Mouse (Mus musculus) lung, postnatal 14 days (tissue): ENCODE data around the gene Eef1akmt4.
A peak's percentile ranks its signal among the peaks of the same experiment; 100 is the strongest.
"Not testable (repeated sequence)": the region's sequence is repeated elsewhere in the genome, so short reads cannot be mapped to it uniquely, and the experiment has no call there.

ENCODE experiments used
- DNase-seq: peaks from one replicate; pipeline ENCODE4 v3.0.0; 2021

Eef1akmt4 gene

GRCm38 (mm10) chr16:20628871-20629391, 17.5 kb downstream of the Eef1akmt4 start:
- DNase-seq: no peak

- peak; percentile 4 for DNase-seq
Measured at GRCm38 (mm10) chr16:20629731-20630634, 18.6 kb downstream of the Eef1akmt4 start, which contains the start of gene Ece2. Gene Ece2, plus strand, starts transcription at chr16:20629828.

- no peak for DNase-seq
Measured at GRCm38 (mm10) chr16:20637410-20637809, 26.0 kb downstream of the Eef1akmt4 start.

- DNase-seq: no peak
Measured at GRCm38 (mm10) chr16:20638367-20638766, 27.0 kb downstream of the Eef1akmt4 start.

GRCm38 (mm10) chr16:20642161-20642560, 30.8 kb downstream of the Eef1akmt4 start:
- peak; percentile 78 for DNase-seq

GRCm38 (mm10) chr16:20643911-20644310, 32.5 kb downstream of the Eef1akmt4 start:
- DNase-seq: no peak

GRCm38 (mm10) chr16:20651076-20651946, 39.9 kb downstream of the Eef1akmt4 start, which contains the start of gene Psmd2:
Gene Psmd2, plus strand, starts transcription at chr16:20651652.
- peak; percentile 98 for DNase-seq

GRCm38 (mm10) chr16:20651947-20652310, 40.5 kb downstream of the Eef1akmt4 start:
- no peak for DNase-seq

GRCm38 (mm10) chr16:20653315-20653714, 41.9 kb downstream of the Eef1akmt4 start:
- no peak for DNase-seq

GRCm38 (mm10) chr16:20657661-20658060, 46.3 kb downstream of the Eef1akmt4 start:
- no peak for DNase-seq

GRCm38 (mm10) chr16:20668013-20668412, 56.6 kb downstream of the Eef1akmt4 start, which contains the start of gene Eif4g1:
Gene Eif4g1, plus strand, starts transcription at chr16:20668313.
- DNase-seq: not testable (repeated sequence)
